Mouse (Mus musculus) cerebellum, adult 2 months (tissue): ENCODE measurements around the gene Crygd.

Experiments
- CTCF ChIP-seq: fragments of 200-500 bp; IDR thresholded peaks from 2 replicates; pipeline ENCODE4 v1.5.1; 2011; ENCODE audit warnings: low read depth, mild to moderate bottlenecking, control low read depth, low read length, moderate library complexity, borderline replicate concordance; ENCODE audit not compliant: insufficient read depth
- POLR2A ChIP-seq: fragments of 200-500 bp; IDR thresholded peaks from 2 replicates; pipeline ENCODE4 v1.6.1; 2011; ENCODE audit warnings: low read length, control low read depth, borderline replicate concordance; ENCODE audit not compliant: insufficient read depth

GRCm38 (mm10) chr1:65039679-65040078, 23.6 kb downstream of the Crygd start:
- TF ChIP-seq CTCF, result no peak
- no peak for TF ChIP-seq POLR2A
